Mouse (Mus musculus) embryo, embryonic 11.5 days (tissue): Measurements from ENCODE around the gene Btbd7.
A peak's percentile ranks its signal among the peaks of the same experiment; 100 is the strongest.

Source experiments
- DNase-seq: peaks from one replicate; pipeline ENCODE4 v3.0.0-alpha.2; 2012; ENCODE audit warnings: low read depth, low spot score

Btbd7 gene

DNA sequence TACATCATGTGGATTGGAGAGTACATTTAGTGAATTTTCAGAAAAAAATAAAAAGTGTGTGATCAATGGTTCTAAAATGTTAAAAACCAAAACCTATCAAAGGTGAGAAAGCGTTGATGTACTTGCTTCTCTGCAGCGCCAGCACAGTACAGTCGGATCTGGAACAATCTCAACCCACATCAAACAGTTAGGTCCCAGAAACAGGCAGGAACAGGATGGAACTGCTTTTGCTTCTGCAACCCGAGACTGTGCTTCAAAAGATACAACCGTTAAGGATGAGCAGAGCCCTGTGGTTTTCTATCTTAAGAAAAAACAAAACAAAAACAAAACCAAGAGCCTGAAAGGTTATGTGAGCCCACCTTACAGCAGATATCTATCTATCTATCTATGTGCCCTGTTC, 95.4 kb downstream of the Btbd7 start:
- no peak for DNase-seq

DNA sequence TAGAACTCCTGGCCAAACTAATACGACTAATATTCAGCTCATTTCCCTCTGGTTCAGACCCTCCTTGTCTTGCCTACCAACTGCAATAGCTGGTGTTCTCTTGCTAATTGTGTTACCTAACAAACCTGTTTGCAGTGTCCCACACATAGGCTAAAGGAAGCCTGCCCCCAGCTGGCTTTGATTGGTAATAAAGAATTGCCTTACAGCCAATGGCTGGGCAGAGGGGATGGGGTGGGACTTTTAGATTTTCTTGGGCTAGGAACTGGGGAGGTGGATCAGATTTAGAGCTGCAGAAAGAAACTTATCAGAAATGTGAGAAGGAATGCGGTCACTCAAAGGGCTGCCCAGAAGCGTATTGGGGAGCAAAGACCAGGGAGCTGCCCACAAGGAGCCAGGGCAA, 98.8 kb downstream of the Btbd7 start:
- no peak for DNase-seq

- DNase-seq, result no peak
Measured at GRCm38 (mm10) chr12:102778151-102778550, 100.1 kb downstream of the Btbd7 start.

GRCm38 (mm10) chr12:102776035-102776434, 102.2 kb downstream of the Btbd7 start:
- DNase-seq, result no peak

DNA sequence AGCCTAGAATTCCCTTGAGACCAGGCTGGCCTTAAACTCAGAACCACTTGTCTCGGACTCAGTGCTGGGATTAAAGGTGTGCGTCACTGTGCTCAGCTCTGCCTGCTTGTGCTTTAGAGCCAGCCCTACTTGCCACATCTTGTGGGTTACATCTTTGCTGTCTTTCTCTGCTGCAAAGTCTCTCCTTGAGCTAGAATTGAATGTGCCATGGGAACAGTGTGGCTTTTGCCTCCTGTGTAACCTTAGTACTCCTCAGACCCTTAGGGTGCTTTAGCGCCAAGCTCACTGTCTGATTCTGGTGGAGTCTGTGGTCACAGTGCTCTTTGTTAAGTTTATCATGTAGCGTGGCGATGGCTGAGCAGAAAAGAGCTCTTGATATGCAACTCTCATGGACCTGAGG, 105.6 kb downstream of the Btbd7 start:
- no peak for DNase-seq

DNA sequence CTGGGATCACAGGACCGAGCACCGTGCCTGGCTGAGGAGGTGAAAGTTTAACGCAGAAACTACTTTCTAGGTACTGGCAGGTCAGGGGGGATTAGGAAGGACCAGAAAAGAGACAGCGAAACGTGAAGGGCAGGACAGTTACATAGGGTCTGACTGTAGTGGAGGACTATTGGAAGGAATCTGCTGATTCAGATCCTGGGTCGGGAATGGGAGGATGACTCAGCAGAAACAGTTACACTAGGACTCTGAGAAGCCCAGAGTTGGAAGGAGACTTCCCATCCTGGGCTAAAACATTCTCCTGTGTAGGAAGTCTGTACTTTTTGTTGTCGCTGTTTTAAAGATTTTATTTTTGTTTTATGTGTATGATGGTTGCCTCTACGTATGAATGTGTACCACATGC, 106.7 kb downstream of the Btbd7 start:
- DNase-seq, result no peak

GRCm38 (mm10) chr12:102769000-102769399, 109.3 kb downstream of the Btbd7 start:
- DNase-seq, result no peak

DNA sequence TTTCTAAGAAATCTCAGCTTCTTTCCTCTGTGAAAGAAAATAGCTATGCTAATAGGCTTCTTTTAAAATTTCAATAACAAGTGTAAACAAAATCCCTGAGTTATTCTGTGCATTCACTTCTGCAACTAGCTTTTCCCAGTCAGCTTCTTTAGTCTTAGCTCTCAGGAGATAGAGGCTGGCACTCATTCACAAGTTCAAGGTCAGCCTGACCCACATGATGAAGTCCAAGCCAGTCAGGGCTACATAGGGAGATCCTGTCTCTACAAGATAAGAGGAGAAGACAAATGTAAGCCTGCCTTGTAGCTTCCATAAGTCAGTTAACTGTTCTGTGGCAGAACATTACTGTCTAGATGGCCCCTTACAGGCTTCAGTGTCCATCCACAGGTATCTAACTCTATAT, 114.6 kb downstream of the Btbd7 start:
- DNase-seq, result no peak

DNA sequence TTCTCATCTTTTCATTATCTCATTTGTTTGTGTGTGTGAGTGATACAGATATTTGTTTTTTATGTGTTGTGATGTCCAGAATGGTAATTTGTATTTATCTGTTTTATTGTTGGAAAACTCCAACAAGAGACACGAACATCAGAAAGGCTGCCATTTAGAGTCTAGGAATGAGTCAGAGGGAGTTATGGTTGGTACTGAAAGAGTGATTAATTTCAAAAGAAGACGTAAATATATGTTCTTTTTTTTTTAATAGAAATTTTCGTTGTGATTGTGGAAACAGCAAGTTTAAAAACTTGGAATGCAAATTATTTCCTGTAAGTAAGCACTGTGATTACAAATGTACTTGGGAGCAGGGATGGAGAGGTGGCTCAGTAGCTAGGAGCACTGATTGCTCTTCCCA, 116.6 kb downstream of the Btbd7 start:
- DNase-seq, result no peak

- no peak for DNase-seq
Measured at GRCm38 (mm10) chr12:102758936-102759335, 119.3 kb downstream of the Btbd7 start.

DNA sequence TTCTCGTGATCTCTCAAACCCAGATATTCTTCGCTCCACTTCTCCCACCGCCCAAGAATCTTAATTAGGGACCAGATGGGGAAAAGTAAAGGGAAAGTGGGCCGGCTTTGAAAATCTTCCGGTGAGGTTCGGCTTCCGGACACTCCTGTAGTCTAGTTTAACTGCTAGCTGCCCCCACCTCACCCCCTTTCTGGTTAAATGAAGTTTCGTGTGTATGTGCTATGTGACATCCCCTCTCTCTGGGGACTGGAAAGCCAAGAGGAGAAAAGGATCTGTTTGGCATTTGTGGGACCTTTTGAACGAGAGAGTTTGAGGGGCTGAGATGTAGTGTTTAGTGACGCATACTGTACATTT, 119.9 kb downstream of the Btbd7 start, which contains the start of gene Gm20604:
Gene Gm20604, minus strand, starts transcription at position 270 of the 354 bp plus-strand sequence.
- DNase-seq, result no peak

DNA sequence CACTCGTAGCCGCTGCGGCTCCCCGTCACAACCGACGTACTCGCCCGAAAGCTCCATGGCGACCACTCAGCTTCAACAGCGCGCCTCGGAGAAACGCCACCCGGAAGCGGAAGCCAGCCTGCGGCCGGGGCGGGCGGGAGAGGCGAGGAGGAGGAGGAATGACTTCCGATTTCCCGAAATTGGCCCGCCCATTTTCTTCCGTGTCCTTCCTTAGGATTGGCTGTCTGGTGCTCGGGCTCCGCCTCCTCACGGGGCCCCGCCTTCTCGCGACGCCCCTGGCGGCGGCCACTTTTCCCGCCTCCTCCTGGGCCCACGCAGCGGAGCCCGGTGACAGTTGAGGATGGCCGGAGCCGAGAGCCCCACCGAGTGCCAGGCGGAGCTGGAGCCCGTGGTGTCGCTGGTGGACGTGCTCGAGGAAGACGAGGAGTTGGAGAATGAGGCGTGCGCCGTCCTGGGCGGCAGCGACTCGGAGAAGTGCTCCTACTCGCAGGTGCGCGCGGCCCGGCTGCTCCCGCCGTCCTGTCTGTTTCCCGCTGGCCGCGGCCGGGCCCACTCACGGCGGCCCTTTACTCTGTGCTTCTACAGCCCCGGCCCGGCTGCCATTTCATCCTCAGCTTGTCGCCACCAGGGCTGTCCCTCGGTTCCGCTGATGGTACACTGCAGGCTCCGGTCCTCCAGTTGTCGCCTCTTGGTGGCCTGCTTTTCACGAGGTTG, 120.4 kb downstream of the Btbd7 start, which contains the start of the genes Gm28051, Gon7 and Ubr7:
Gene Gm28051, minus strand, starts transcription at position 77 of the 714 bp plus-strand sequence.
Gene Gon7, minus strand, starts transcription at position 115 of the 714 bp plus-strand sequence.
Gene Ubr7, plus strand, starts transcription at position 279 of the 714 bp plus-strand sequence.
- DNase-seq, result peak; percentile 94

DNA sequence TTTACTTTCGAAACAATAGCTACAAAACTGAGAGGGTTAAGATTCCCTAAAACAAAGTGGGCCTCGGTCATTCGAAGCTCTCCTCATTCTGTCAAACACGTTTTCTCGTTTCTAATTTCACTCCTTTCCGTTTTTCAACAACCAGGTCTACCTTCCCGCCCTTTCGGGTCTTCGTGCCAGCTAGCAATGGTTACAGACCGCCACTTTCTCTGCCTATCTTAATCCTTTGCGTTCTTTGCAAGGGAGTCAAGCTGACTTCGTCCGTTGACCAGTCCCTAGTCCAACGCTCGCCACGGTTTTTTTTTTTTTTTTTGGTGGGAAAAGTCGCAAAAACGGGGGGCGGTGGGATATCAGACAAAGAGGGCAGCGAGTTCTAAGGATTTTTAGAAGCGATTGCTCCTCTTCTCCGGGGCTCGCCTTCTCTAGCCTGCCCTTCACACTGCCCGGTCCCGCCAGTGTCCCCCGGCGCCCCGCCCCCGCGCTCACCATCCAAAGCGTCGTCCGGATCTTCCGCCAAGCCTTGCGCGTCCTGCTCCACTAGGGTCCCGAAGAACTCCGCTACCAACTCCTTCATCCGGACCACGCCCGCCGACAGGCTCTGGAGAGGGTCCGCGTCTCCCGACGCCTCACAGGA, 121.1 kb downstream of the Btbd7 start:
- DNase-seq, result no peak

GRCm38 (mm10) chr12:102756304-102756703, 122.0 kb downstream of the Btbd7 start:
- no peak for DNase-seq

- no peak for DNase-seq
Measured at GRCm38 (mm10) chr12:102748256-102748655, 130.0 kb downstream of the Btbd7 start.

DNA sequence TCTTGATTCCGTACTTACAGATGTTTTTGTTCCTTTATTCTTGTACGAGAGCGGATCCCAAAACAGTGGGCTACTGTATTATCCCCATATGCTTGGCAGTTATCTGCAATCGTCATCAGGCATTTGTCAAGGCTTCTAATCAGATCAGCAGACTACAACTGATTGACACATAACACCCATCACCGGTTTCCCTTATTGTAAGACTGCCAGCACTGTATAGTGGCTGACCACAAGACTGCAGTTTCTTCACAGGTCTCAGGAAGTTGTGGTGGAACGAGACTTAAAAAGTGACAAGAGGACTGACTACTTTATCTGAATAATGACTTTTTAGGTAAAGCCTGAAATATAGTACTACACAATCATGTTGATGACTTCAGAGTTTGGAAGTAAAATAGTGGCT, 133.4 kb downstream of the Btbd7 start:
- DNase-seq, result no peak

- DNase-seq, result peak; percentile 81
Measured at GRCm38 (mm10) chr12:102743589-102744574, 134.4 kb downstream of the Btbd7 start, which contains the start of the genes Moap1 and Tmem251. Moap1 (minus strand) TSS chr12:102743661. Tmem251 (plus strand) TSS chr12:102743762.

DNA sequence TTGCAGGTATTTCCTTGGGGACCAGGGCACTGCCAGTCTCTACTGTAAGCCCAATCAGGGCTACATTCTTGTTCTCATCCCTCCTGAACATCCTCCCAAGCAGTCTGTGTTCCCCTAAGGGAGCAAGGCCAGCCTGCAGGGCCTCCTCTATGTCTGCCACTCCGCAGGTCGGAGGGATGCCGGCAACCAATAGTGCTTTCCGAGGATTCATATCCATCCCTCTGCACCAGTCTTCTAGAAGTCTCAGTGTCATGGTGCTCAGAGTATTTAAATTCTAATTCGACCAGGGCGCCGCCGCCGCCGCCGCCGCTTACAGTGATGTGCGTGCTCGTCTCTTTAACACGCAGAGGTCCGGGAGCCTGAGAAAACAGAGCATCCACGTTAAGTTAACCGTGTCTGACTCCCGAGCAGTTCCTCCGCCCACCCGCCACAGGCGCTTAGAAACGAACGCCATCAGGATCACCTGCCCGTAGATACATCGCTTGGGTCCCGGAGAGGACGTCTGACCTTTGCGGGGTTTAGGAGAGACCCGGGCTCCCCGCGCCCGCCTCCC, 135.2 kb downstream of the Btbd7 start:
- no peak for DNase-seq

GRCm38 (mm10) chr12:102742056-102742455, 136.2 kb downstream of the Btbd7 start:
- no peak for DNase-seq

DNA sequence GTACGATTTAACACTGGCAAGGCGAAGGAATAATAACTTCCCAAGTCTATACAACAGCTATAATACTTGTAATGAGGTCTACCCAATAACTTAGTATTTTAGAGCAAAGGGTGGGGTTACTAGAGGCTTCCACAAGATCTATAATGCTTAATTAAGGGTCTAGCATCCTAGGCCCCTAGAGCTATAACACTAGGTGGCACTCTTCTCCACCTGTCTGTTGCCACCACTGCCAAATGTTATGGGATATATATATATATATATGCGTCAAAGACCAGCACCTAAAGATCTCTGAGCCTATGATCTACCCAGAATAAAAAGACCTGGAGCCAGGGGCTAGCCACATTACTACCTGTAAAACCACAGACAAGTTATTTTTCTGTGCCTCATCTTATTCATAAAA, 138.0 kb downstream of the Btbd7 start:
- no peak for DNase-seq

DNA sequence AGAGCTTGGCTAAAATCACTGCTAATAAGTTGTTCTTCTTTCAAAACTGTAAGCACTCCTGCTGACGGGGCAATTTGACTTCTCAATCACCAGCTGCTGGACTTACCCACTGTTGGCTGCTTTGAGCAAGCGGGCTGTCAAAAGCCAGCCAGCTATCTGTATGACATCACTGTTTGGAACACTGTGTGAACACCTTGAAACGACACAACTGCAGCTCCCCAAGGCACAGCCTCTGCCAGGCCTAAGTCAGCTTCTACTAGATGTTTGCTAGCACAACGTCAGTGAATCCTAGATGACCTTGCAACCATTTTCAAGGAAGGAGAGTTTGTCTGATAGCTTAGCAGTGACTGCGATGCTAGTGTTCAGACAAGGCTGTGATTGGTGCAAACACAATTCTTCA, 139.2 kb downstream of the Btbd7 start:
- DNase-seq, result no peak
